Mouse (Mus musculus): ENCODE measurements around the gene Pik3ap1. TPM values are rescaled to one million over a fixed set of nuclear protein-coding genes. Genes with fewer than 3 reads are reported as not detected.

The Pik3ap1 gene
- total and polyA plus RNA-seq, 3 experiments = 26.7 to 106 (median 37.4) TPM

DNA sequence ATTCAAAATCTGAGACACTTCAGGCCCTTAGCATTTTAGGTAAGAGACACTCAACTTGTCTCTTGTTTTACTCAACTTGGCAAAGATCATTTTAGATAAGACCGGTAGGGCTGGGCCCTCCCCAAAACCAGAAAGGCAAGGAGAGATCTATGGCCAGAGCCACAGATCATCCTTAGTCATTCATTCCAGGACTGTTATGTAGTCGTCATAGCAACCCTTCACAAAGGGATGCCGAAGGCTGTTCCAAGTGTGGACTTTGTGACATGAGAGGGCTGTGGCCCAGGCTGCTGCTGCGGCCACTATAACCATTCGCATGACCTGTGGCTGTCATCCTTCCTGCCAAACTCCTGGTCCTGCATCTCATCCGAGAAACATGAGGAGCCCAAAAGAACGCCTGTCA is 54.5 kb downstream of the Pik3ap1 start:
- H3K79me2 ChIP-seq (replicated peaks; ENCODE audit: control insufficient read depth, extremely low read depth, insufficient read depth, poor library complexity, severe bottlenecking) = peaks cover 24% of the 10 kb centered on the region
- peak overlapping the region; percentile 94; the same call in 1 of the 2 replicates for H3K4me2 ChIP-seq (ENCODE audit: insufficient read depth, low read depth, poor library complexity, severe bottlenecking)
- no peak for DNase-seq (ENCODE audit: extremely low read depth)
- dilution Hi-C loops (cut with MboI; ENCODE audit: extremely low pct_ligation_motif_present, extremely low pct_unique_long_range_greater_than_20kb, low sequenced_read_pairs) = no loop called here
- peaks cover 41 to 70% of the 10 kb centered on the region in 2 experiments for H3K36me3 ChIP-seq (replicated peaks in 1 of 2; ENCODE audit: control insufficient read depth in 1 of 2, insufficient read depth in 1 of 2, low read length in 1 of 2)
- H3K4me1 ChIP-seq (ENCODE audit: control insufficient read depth in 1 of 2, insufficient read depth in 2 of 2) = peaks cover 28 to 68% of the 10 kb centered on the region in 2 experiments
- in situ Hi-C loops (cut with MboI; ENCODE audit: low pct_ligation_motif_present, low pct_unique_long_range_greater_than_20kb, low sequenced_read_pairs) = loop anchor here (5.0 kb wide), 1 partner anchor 42 kb away; no protein-coding TSS in a partner anchor
- H3K9ac ChIP-seq (ENCODE audit: insufficient read depth, low read depth) = no peak overlapping the region
- no peak for TF ChIP-seq ELF1 (IDR thresholded peaks at IDR 0.05; ENCODE audit: low read depth, low read length)
- TF ChIP-seq JUN (IDR thresholded peaks at IDR 0.05; ENCODE audit: insufficient read depth, low read depth, low read length) = no peak
- no peak for TF ChIP-seq IRF4 (IDR thresholded peaks at IDR 0.05; ENCODE audit: low read depth, low read length)
- no peak for TF ChIP-seq POLR2AphosphoS2 (IDR thresholded peaks at IDR 0.05; ENCODE audit: low read depth, low read length)
- no peak for TF ChIP-seq MXI1 (IDR thresholded peaks at IDR 0.05; ENCODE audit: low read depth, low read length)
- TF ChIP-seq RCOR1 (conservative IDR thresholded peaks at IDR 0.05; ENCODE audit: low read depth, low read length) = no peak
- TF ChIP-seq EP300 (IDR thresholded peaks at IDR 0.05; ENCODE audit: low read length) = no peak
- TF ChIP-seq SIN3A (IDR thresholded peaks at IDR 0.05; ENCODE audit: low read length) = no peak
- no peak for TF ChIP-seq GABPA (IDR thresholded peaks at IDR 0.05; ENCODE audit: insufficient replicate concordance, low read depth, low read length)
- TF ChIP-seq ZKSCAN1 (IDR thresholded peaks at IDR 0.05; ENCODE audit: borderline replicate concordance, low read depth, low read length) = no peak
- no peak for TF ChIP-seq USF1 (IDR thresholded peaks at IDR 0.05; ENCODE audit: low read depth, low read length)
- no peak for TF ChIP-seq NRF1 (IDR thresholded peaks at IDR 0.05; ENCODE audit: low read depth, low read length)
- TF ChIP-seq NELFE (IDR thresholded peaks at IDR 0.05; ENCODE audit: low read depth, low read length) = no peak
- no peak for TF ChIP-seq TBP (conservative IDR thresholded peaks at IDR 0.05; ENCODE audit: low read depth, low read length)
- TF ChIP-seq CTCF (conservative IDR thresholded peaks at IDR 0.05 in 1 of 2, IDR thresholded peaks at IDR 0.05 in 1 of 2; ENCODE audit: low read depth in 2 of 2, low read length in 2 of 2) = no peak
- no peak for TF ChIP-seq BHLHE40 (IDR thresholded peaks at IDR 0.05; ENCODE audit: low read depth, low read length)
- no peak for TF ChIP-seq USF2 (conservative IDR thresholded peaks at IDR 0.05; ENCODE audit: low read depth, low read length)
- no peak for TF ChIP-seq ETS1 (conservative IDR thresholded peaks at IDR 0.05; ENCODE audit: low read depth, low read length)
- no peak for TF ChIP-seq MEF2A (IDR thresholded peaks at IDR 0.05; ENCODE audit: borderline replicate concordance, low read depth, low read length)
- TF ChIP-seq MYC (IDR thresholded peaks at IDR 0.05; ENCODE audit: low read depth, low read length) = no peak
- 0 out of 2 replicates have a peak overlapping the region, but pooled peaks have one; percentile 8 for H3K27ac ChIP-seq (ENCODE audit: insufficient read depth, low read depth)
- peak overlapping the region in 2 of 3 experiments; percentile 11 to 66 for H3K4me3 ChIP-seq (replicated peaks in 1 of 3; ENCODE audit: low read depth in 2 of 3, low read length in 2 of 3, poor library complexity in 1 of 3)
- H3K27me3 ChIP-seq (replicated peaks) = no peaks in the 10 kb centered on the region
- H3K9me3 ChIP-seq (replicated peaks; ENCODE audit: low read length) = peaks cover 9% of the 10 kb centered on the region

DNA sequence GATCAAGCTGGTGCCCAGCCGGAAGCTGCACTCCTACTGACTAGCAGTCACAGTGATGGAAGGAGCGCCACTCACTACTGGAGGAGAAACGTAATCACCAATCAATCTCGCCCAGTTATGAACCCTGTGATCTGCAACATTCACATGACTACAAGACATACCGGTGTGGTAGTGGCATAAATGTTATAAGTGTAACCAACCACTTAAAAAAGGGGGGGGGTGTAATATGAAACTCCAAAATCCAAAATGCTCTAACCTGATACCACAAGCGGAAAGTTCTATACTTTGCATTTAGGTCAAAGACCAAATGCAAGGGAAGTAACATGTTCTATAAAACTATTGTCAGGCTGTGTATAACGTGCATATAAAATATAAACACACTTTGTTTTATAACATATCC is 54.9 kb downstream of the Pik3ap1 start:
- Histone ChIP-seq H3K4me3 (replicated peaks in 1 of 3; ENCODE audit: low read depth in 2 of 3, low read length in 2 of 3, poor library complexity in 1 of 3) (peak overlapping the region in 1 of 3 experiments; percentile 66), H3K27ac (ENCODE audit: insufficient read depth, low read depth) (no peak overlapping the region), H3K4me2 (ENCODE audit: insufficient read depth, low read depth, poor library complexity, severe bottlenecking) (no peak overlapping the region), H3K9me3 (replicated peaks; ENCODE audit: low read length) (peaks cover 9% of the 10 kb centered on the region), H3K36me3 (replicated peaks in 1 of 2; ENCODE audit: control insufficient read depth in 1 of 2, insufficient read depth in 1 of 2, low read length in 1 of 2) (peaks cover 43 to 73% of the 10 kb centered on the region in 2 experiments), H3K79me2 (replicated peaks; ENCODE audit: control insufficient read depth, extremely low read depth, insufficient read depth, poor library complexity, severe bottlenecking) (peaks cover 24% of the 10 kb centered on the region), H3K27me3 (replicated peaks) (no peaks in the 10 kb centered on the region), H3K4me1 (ENCODE audit: control insufficient read depth in 1 of 2, insufficient read depth in 2 of 2) (peaks cover 28 to 68% of the 10 kb centered on the region in 2 experiments), H3K9ac (ENCODE audit: insufficient read depth, low read depth) (no peak overlapping the region)
- no peak for DNase-seq (ENCODE audit: extremely low read depth)
- no peak for TF ChIP-seq MAFK (IDR thresholded peaks at IDR 0.05; ENCODE audit: insufficient replicate concordance, low read length)
- dilution Hi-C loops (cut with MboI; ENCODE audit: extremely low pct_ligation_motif_present, extremely low pct_unique_long_range_greater_than_20kb, low sequenced_read_pairs) = no loop called here
- in situ Hi-C loops (cut with MboI; ENCODE audit: low pct_ligation_motif_present, low pct_unique_long_range_greater_than_20kb, low sequenced_read_pairs) = loop anchor here (5.0 kb wide), 1 partner anchor 42 kb away; no protein-coding TSS in a partner anchor

Data from CH12.LX (cell line).